Mouse (Mus musculus): Measurements from ENCODE around the gene Mblac2.

The Mblac2 gene

GRCm38 (mm10) chr13:81776217-81776616, 65.1 kb downstream of the Mblac2 start:
- CTCF ChIA-PET, result no interaction called here
- POLR2A ChIA-PET, result no interaction called here

GRCm38 (mm10) chr13:81782475-81782874, 71.3 kb downstream of the Mblac2 start:
- POLR2A ChIA-PET, result interaction anchor here in 2 of 4 experiments (1.0 to 2.5 kb wide), 8 partner anchors 9 to 900 kb away, joined by 3 to 19 read pairs (median 6); partner anchors contain the start of genes Arrdc3 (in 1 of the 2), Mblac2 (in 1 of the 2) and Polr3g (in 1 of the 2)
- CTCF ChIA-PET, result no interaction called here

GRCm38 (mm10) chr13:81782971-81783404, 71.8 kb downstream of the Mblac2 start, which contains the start of gene Cetn3:
Gene Cetn3 (plus strand): TSS chr13:81783077.
- POLR2A ChIA-PET, result interaction anchor here (0.9 to 2.5 kb wide), 22 partner anchors 9 to 900 kb away, joined by 3 to 19 read pairs (median 6); partner anchors contain the start of genes Mblac2 (in 3 of the 4), Polr3g (in 3 of the 4) and Arrdc3 (in 2 of the 4)
- CTCF ChIA-PET, result no interaction called here

- POLR2A ChIA-PET, result interaction anchor here (0.6 to 2.5 kb wide), 39 partner anchors 8 to 1371 kb away, joined by 3 to 19 read pairs (median 4); partner anchors contain the start of genes Arrdc3 (in 3 of the 4), Mblac2 (in 3 of the 4) and Polr3g (in 3 of the 4)
- CTCF ChIA-PET, result interaction anchor here in 2 of 4 experiments (0.5 to 0.8 kb wide), 3 partner anchors 24 to 188 kb away, joined by 3 to 4 read pairs (median 4); no protein-coding TSS in a partner anchor
Observed at GRCm38 (mm10) chr13:81783405-81784342, 72.5 kb downstream of the Mblac2 start.

GRCm38 (mm10) chr13:81785766-81786480, 74.8 kb downstream of the Mblac2 start:
- ChIA-PET POLR2A (interaction anchor here in 1 of 4 experiments (1.4 kb wide), 1 partner anchor 14 kb away, joined by 6 read pairs; no protein-coding TSS in a partner anchor), CTCF (no interaction called here)

- ChIA-PET CTCF (no interaction called here), POLR2A (no interaction called here)
Observed at GRCm38 (mm10) chr13:81790160-81790559, 79.0 kb downstream of the Mblac2 start.

- POLR2A ChIA-PET, result interaction anchor here in 3 of 4 experiments (0.5 to 1.4 kb wide), 4 partner anchors 8 to 909 kb away, joined by 3 to 8 read pairs (median 5); partner anchors contain the start of genes Arrdc3 (in 1 of the 3) and Cetn3 (in 1 of the 3)
- CTCF ChIA-PET, result no interaction called here
Observed at GRCm38 (mm10) chr13:81791861-81792260, 80.7 kb downstream of the Mblac2 start.

- POLR2A ChIA-PET, result interaction anchor here in 2 of 4 experiments (2.4 to 3.7 kb wide), 2 partner anchors 10 kb away, joined by 8 to 18 read pairs; no protein-coding TSS in a partner anchor
- CTCF ChIA-PET, result no interaction called here
Observed at GRCm38 (mm10) chr13:81793850-81794249, 82.7 kb downstream of the Mblac2 start.

- ChIA-PET POLR2A (interaction anchor here in 1 of 4 experiments (0.6 kb wide), 1 partner anchor 16 kb away, joined by 3 read pairs; no protein-coding TSS in a partner anchor), CTCF (no interaction called here)
Observed at GRCm38 (mm10) chr13:81801121-81801520, 90.0 kb downstream of the Mblac2 start.

Measured in embryonic stem cell, embryonic (primary cell).